Mouse (Mus musculus): ENCODE results near the gene Alkbh5.
"Not testable (repeated sequence)": the region's sequence is repeated elsewhere in the genome, so short reads cannot be mapped to it uniquely, and the experiment has no call there.

Gene Alkbh5

DNA sequence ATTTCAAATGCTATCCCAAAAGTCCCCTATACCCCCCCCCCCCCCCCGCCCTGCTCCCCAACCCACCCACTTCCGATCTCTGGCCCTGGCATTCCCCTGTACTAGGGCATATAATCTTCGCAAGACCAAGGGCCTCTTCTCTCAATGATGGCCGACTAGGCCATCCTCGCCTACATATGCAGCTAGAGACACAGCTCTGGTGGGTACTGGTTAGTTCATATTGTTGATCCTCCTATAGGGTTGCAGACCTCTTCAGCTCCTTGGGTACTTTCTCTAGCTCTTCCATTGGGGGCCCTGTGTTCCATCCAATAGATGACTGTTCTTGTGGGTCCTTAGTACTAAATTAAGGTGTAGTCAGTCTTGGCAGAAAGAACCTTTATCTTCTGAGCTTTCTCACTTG, 7.0 kb downstream of the Alkbh5 start:
- DNase-seq (ENCODE audit: low spot score in 2 of 2) = not testable (repeated sequence)

DNA sequence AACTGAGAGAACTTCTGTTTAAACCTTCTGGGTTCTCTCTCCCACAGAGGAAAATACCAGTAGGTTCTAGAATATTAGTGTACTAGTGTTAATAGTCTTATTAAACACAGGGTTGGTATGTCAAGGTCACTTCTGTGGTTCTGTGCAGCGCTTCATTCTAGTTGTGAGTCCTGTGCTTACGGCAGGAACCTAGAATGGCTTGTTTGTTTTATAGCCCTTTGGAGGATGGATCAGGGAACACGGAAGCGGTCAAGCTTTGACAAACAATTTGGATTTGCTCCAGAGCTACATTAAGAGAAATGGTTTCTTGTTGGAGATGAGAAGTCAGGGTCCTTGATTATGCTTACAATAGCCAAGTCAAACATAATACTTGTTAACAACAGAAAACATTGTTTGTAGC, 9.3 kb downstream of the Alkbh5 start:
- no peak for DNase-seq (ENCODE audit: low spot score in 2 of 2)

DNA sequence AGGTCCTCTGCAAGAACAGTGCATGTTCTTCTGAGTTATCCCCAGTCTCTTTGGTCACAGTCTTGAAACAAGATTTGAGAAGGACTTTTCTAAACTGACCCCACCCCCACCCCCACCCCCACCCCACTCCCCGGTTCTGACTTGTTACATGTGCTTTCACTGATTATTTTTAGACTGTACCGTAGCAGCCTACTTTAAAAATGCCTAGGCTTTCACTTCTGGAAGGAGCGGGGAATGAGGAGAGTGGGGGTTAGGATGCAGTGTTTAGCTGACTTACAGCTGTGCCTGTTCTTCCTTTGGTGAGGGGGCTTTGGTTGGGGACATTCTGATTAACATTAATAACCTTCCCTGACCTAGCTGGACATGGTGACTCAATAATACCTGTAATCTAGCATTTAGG, 11.9 kb downstream of the Alkbh5 start:
- no peak for DNase-seq (ENCODE audit: low spot score in 2 of 2)

DNA sequence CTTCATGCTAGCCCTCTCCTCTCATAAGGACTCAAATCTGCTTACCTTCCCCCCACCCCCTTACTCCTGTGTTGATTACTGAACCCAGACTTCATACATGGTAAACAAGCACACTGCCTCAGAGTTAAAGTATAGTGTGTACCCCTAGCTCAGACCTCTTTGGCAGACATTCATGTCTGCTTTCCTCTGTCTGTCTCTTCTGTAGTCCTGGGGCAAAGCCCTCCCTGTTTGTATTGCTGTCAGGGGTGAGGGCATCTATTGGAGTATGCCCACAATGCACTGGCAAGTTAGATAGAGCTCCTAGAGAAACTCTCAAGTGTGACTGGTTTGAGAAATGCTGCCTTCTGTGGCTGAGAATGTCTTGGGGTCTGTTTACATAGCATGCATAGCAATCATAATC, 16.9 kb downstream of the Alkbh5 start:
- no peak for DNase-seq (ENCODE audit: low spot score in 2 of 2)

DNA sequence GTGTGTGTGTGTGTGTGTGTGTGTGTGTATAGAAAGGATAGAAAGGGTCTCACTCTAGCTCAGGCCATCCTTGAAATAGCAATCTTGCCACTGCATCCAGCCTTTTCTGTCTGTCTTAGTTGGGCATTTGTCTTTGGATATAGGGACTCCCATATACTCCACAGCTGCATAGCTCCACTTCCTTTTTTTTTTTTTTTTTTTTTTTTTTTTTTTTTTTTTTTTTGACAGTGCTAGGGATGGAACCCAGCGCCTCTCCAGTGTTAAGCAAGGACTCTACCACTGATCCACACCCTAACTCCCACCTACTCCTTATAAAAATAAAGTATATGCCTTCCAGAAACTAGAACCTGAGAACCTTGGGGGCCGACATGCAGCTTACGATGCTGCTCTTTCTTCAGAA, 21.5 kb downstream of the Alkbh5 start:
- no peak for DNase-seq (ENCODE audit: low spot score in 2 of 2)

DNA sequence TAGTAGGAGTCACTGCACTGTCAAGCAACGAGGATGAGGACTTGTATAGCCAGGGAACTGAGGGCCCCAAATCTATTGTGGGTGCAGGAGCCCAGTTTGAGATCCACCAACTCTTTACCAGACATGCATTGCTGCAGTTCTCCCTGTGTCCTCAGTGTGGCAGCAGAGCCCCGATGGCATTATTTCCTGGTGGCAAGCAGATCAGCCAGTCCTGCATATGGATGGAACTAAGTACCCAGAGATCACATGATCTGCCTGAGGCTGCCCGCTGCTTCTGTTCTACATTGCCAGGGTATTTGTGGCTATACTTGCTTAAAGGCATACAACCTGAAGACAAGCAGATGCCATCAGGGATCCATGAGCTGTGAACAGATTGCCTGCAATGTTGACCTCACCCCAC, 23.2 kb downstream of the Alkbh5 start:
- DNase-seq (ENCODE audit: low spot score in 2 of 2) = peak; percentile 51 to 59

DNA sequence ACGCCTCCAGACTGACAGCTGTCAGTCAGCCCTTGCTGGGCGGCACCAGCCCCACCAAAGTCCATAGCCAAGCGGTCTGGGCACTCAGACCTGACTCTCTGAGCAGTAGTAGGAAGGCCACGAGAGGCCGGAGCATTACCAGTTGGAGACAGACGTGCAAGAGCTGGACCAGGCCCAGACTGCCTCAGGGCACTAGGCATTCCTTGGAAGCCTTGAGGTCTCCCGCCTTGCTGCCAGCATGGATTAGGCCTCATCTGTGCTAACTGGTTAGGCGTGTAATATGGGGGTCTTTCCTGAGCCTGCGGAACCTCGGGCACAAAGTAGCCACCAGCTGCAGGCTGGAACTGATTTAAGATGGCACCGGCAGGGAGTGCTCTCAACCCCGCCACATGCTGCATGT, 37.8 kb downstream of the Alkbh5 start:
- DNase-seq (ENCODE audit: low spot score in 2 of 2) = not testable (repeated sequence)

Measured in frontal cortex, postnatal 25 days (tissue).